Mouse (Mus musculus): ENCODE measurements around the gene Plscr2.

GRCm38 (mm10) chr9:92292922-92293321 is 17.5 kb downstream of the Plscr2 start:
- TF ChIP-seq EP300 (optimal IDR thresholded peaks at IDR 0.05) (no peak), CTCF (IDR thresholded peaks at IDR 0.05; ENCODE audit: low read depth) (no peak)
